Mouse (Mus musculus): ENCODE data around the gene Pkig. TPM values are rescaled to one million over a fixed set of nuclear protein-coding genes. Genes with fewer than 3 reads are reported as not detected.

Pkig gene
- polyA plus RNA-seq, 1 experiment from 2014 or later = 119 TPM

Other genes starting within 250 kb of the Pkig start
- 93.6 and 94.0 TPM in 2 replicates for gene Oser1, start 233.7 kb upstream of the Pkig start, polyA plus RNA-seq (2015; fragmentation: Nextera tagmentation; extraction: Ambion mirVana)
- gene Gdap1l1, start 219.9 kb upstream of the Pkig start, polyA plus RNA-seq (2015; fragmentation: Nextera tagmentation; extraction: Ambion mirVana) = 0.20 and 0.22 TPM in 2 replicates
- 12.5 and 14.6 TPM in 2 replicates for gene Fitm2, start 185.8 kb upstream of the Pkig start, polyA plus RNA-seq (2015; fragmentation: Nextera tagmentation; extraction: Ambion mirVana)
- gene R3hdml, start 166.1 kb upstream of the Pkig start, polyA plus RNA-seq (2015; fragmentation: Nextera tagmentation; extraction: Ambion mirVana) = 0.27 and 0.48 TPM in 2 replicates
- 0.04 and 0.06 TPM in 2 replicates for gene Hnf4a, start 151.6 kb upstream of the Pkig start, polyA plus RNA-seq (2015; fragmentation: Nextera tagmentation; extraction: Ambion mirVana)
- 40.3 and 42.8 TPM in 2 replicates for gene Ttpal, start 56.1 kb upstream of the Pkig start, polyA plus RNA-seq (2015; fragmentation: Nextera tagmentation; extraction: Ambion mirVana)
- 40.3 and 41.3 TPM in 2 replicates for gene Serinc3, start 13.3 kb upstream of the Pkig start, polyA plus RNA-seq (2015; fragmentation: Nextera tagmentation; extraction: Ambion mirVana)
- gene Ada, start 91.9 kb downstream of the Pkig start, polyA plus RNA-seq (2015; fragmentation: Nextera tagmentation; extraction: Ambion mirVana) = 9.0 and 9.9 TPM in 2 replicates
- 1.1 TPM in 2 replicates for gene Ccn5, start 162.5 kb downstream of the Pkig start, polyA plus RNA-seq (2015; fragmentation: Nextera tagmentation; extraction: Ambion mirVana)
- not detected in 2 replicates for gene Kcnk15, start 195.3 kb downstream of the Pkig start, polyA plus RNA-seq (2015; fragmentation: Nextera tagmentation; extraction: Ambion mirVana)

All from limb, embryonic 15.5 days (tissue).